ENCODE assay signal across 9 mouse cellular contexts in the genomic region with DNA sequence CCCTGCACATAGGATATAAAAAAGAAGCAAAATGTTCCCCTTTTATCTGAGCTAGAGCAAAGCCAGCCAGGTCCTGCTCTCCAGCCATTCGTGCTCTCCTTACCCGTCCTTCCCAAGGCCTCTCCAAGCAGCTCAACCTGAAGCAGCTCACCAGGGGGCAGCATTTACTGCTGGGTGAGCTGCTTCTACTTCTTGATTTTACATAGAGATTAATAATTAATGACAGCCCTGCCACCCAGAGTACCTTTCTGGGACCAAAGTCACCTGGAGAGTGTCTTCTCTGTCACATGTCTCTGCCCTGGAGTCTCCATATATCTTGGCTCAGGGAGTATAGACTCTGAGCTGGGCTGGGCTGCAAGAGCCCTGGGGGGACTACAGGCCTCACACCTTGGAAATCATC.
A peak's percentile ranks its signal among the peaks of the same experiment; 100 is the strongest.
DNase-seq lines count a peak whose midpoint lies in the region; ATAC-seq and TF ChIP-seq lines count a peak whose summit lies in the region.
"Had no signal": no experiment of that assay in that cellular context is flagged by ENCODE, and none has a peak within 500 bp of the region (broad histone marks: within the 10 kb centered on the region; RNA-seq: fewer than 3 reads in every experiment).

No protein-coding gene starts in this region.

- no peak for TF ChIP-seq POLR2A in MEL (IDR thresholded peaks at IDR 0.05; ENCODE audit: control insufficient read depth in 1 of 2, insufficient read depth in 1 of 2, low read depth in 1 of 2, low read length in 2 of 2, poor library complexity in 1 of 2)

- TF ChIP-seq EP300 in MEL (IDR thresholded peaks at IDR 0.05; ENCODE audit: low read depth in 1 of 2, low read length in 2 of 2), result no peak

- H3K9me3 ChIP-seq in MEL (replicated peaks; ENCODE audit: insufficient read depth, low read length), result no peaks in the 10 kb centered on the region
- H3K9me3 ChIP-seq: limb, embryonic 12.5 days had no signal

- intact Hi-C loops in heart, postnatal 14 days (cut with DNase I), result loop anchor here (5.0 kb wide), 2 partner anchors 115 to 175 kb away; partner anchors contain the start of gene Iqgap2
- intact Hi-C loops in gastrocnemius, postnatal 14 days (cut with DNase I; ENCODE audit: low total_unique reads), result loop anchor here (2.0 kb wide), 1 partner anchor 116 kb away; no protein-coding TSS in a partner anchor

- no peak overlapping the region for H3K9ac ChIP-seq in MEL (ENCODE audit: control insufficient read depth, low read depth, low read length, poor library complexity, severe bottlenecking)
- H3K9ac ChIP-seq: limb, embryonic 12.5 days had no signal

- no peaks in the 10 kb centered on the region; a peak in 2 of 4 replicates for H3K27me3 ChIP-seq in MEL (ENCODE audit: control insufficient read depth in 1 of 2, insufficient read depth in 2 of 2, low read length in 2 of 2)
- H3K27me3 ChIP-seq: limb, embryonic 12.5 days had no signal

- H3K79me2 ChIP-seq in MEL (ENCODE audit: control insufficient read depth, insufficient read depth, low read length, poor library complexity), result no peaks in the 10 kb centered on the region

- TF ChIP-seq CTCF in MEL (IDR thresholded peaks at IDR 0.05 in 2 of 3, conservative IDR thresholded peaks at IDR 0.05 in 1 of 3; ENCODE audit: control insufficient read depth in 1 of 3, insufficient read depth in 1 of 3, low read depth in 2 of 3, low read length in 3 of 3, poor library complexity in 1 of 3, severe bottlenecking in 1 of 3), result peak in 2 of 3 experiments; percentile 23 to 34; a peak in 3 of 6 replicates

- peak; percentile 33 for TF ChIP-seq RAD21 in MEL (IDR thresholded peaks at IDR 0.05; ENCODE audit: low read depth, low read length)

- no peaks in the 10 kb centered on the region for H3K36me3 ChIP-seq in MEL (ENCODE audit: control insufficient read depth in 1 of 2, insufficient read depth in 2 of 2, low read length in 2 of 2)
- H3K36me3 ChIP-seq: limb, embryonic 12.5 days had no signal

- no peak overlapping the region for H3K4me3 ChIP-seq in MEL (ENCODE audit: control insufficient read depth in 1 of 2, insufficient read depth in 1 of 2, low read depth in 2 of 2, low read length in 2 of 2)
- H3K4me3 ChIP-seq: limb, embryonic 12.5 days had no signal

- DNase-seq in heart, postnatal 14 days, result peak; percentile 47 to 54
- DNase-seq in heart, adult 9 months (ENCODE audit: low spot score in 2 of 2), result no peak
- DNase-seq in MEL (ENCODE audit: low read depth, low spot score), result peak; percentile 10
- DNase-seq in cerebellum, adult 9-10 months, result peak; percentile 20
- peak; percentile 58 for DNase-seq in gastrocnemius, postnatal 14 days
- DNase-seq in layer of hippocampus, postnatal 10 days (ENCODE audit: low spot score in 2 of 2), result peak; percentile 67 to 73
- peak; percentile 21 for DNase-seq in testis, postnatal 14 days (ENCODE audit: low spot score)

- no peaks in the 10 kb centered on the region for H3K4me1 ChIP-seq in MEL (ENCODE audit: control insufficient read depth in 1 of 2, insufficient read depth in 2 of 2, low read length in 2 of 2)

- no peak overlapping the region for H3K27ac ChIP-seq in MEL (ENCODE audit: control insufficient read depth, low read depth, low read length)
- H3K27ac ChIP-seq: limb, embryonic 12.5 days had no signal

- ATAC-seq in megakaryocyte-erythroid progenitor cell, adult 5-6 weeks (replicated peaks; ENCODE audit: low FRiP score, low TSS enrichment, poor library complexity, severe bottlenecking), result peak; percentile 59

TF ChIP-seq in MEL, 35 proteins besides CTCF, POLR2A, EP300 and RAD21:
- no peak for TF ChIP-seq ZKSCAN1 (IDR thresholded peaks at IDR 0.05; ENCODE audit: low read depth, low read length)
- TF ChIP-seq POLR2AphosphoS2 (IDR thresholded peaks at IDR 0.05; ENCODE audit: low read length), result no peak
- TF ChIP-seq SIN3A (IDR thresholded peaks at IDR 0.05; ENCODE audit: low read length), result no peak
- TF ChIP-seq ZC3H11A (IDR thresholded peaks at IDR 0.05; ENCODE audit: low read depth, low read length), result peak; percentile 10; the same call in 1 of the 2 replicates
- peak; percentile 28 for TF ChIP-seq SMC3 (IDR thresholded peaks at IDR 0.05; ENCODE audit: low read depth, low read length)
- no peak for TF ChIP-seq USF2 (IDR thresholded peaks at IDR 0.05; ENCODE audit: borderline replicate concordance in 1 of 2, insufficient read depth in 1 of 2, low read depth in 1 of 2, low read length in 2 of 2)
- no peak for TF ChIP-seq GABPA (IDR thresholded peaks at IDR 0.05; ENCODE audit: low read depth, low read length)
- TF ChIP-seq KAT2A (conservative IDR thresholded peaks at IDR 0.05; ENCODE audit: low read depth, low read length), result no peak
- TF ChIP-seq MAX (IDR thresholded peaks at IDR 0.05; ENCODE audit: low read length), result no peak

Comparison
In these comparisons a context has a peak if more than half of its experiments do, and no peak if none do; other contexts are left out.
1. DNase-seq: peak in heart, postnatal 14 days (2 of 2), MEL (single experiment), cerebellum, adult 9-10 months (single experiment), gastrocnemius, postnatal 14 days (single experiment), layer of hippocampus, postnatal 10 days (2 of 2) and testis, postnatal 14 days (single experiment); none in heart, adult 9 months (0 of 2).